Mouse (Mus musculus) hindbrain, embryonic 11.5 days (tissue): ENCODE results near the gene Kbtbd8. TPM values are rescaled to one million over a fixed set of nuclear protein-coding genes. Genes with fewer than 3 reads are reported as not detected.

Source experiments
- ATAC-seq: fragments of 200-750 bp; cut with Nextera tagmentation; 2 replicates; pipeline ENCODE4 v1.8.0; 2017; ENCODE audit warnings: mild to moderate bottlenecking, moderate TSS enrichment, moderate library complexity; ENCODE audit not compliant: low FRiP score
- DNase-seq: peaks from one replicate; pipeline ENCODE4 v3.0.0-alpha.2; 2015; ENCODE audit warnings: low spot score
- H3K27ac ChIP-seq: fragments of 300-500 bp; sonication (generic); 2 replicates; pipeline ENCODE4 v1.5.1; 2014; ENCODE audit warnings: mild to moderate bottlenecking, low read depth, low read length
- H3K27me3 ChIP-seq: fragments of 300-500 bp; sonication (generic); 2 replicates; pipeline ENCODE4 v1.6.1; 2014; ENCODE audit warnings: mild to moderate bottlenecking, low read length, moderate library complexity, mixed read lengths; ENCODE audit not compliant: control insufficient read depth, insufficient read depth
- H3K36me3 ChIP-seq: fragments of 300-500 bp; sonication (generic); 2 replicates; pipeline ENCODE4 v1.6.1; 2014; ENCODE audit warnings: mild to moderate bottlenecking, low read length, moderate library complexity, mixed read lengths; ENCODE audit not compliant: control insufficient read depth, insufficient read depth
- H3K4me1 ChIP-seq: fragments of 300-500 bp; sonication (generic); replicated peaks from 2 replicates; pipeline ENCODE4 v1.6.1; 2014; ENCODE audit warnings: low read length, mixed read lengths; ENCODE audit not compliant: control insufficient read depth, insufficient read depth
- H3K4me2 ChIP-seq: fragments of 300-500 bp; sonication (generic); replicated peaks from 2 replicates; pipeline ENCODE4 v1.6.1; 2014; ENCODE audit warnings: mild to moderate bottlenecking, low read depth, low read length
- H3K4me3 ChIP-seq: fragments of 300-500 bp; sonication (generic); 2 replicates; pipeline ENCODE4 v1.5.1; 2014; ENCODE audit warnings: low read depth, low read length
- H3K9ac ChIP-seq: fragments of 300-500 bp; sonication (generic); 2 replicates; pipeline ENCODE4 v1.6.1; 2014; ENCODE audit warnings: low read depth, low read length
- H3K9me3 ChIP-seq: fragments of 300-500 bp; sonication (generic); 2 replicates; pipeline ENCODE4 v1.6.1; 2016; ENCODE audit warnings: low read length; ENCODE audit not compliant: control insufficient read depth
- WGBS: fragments of 180-500 bp; shearing (Covaris S2); extraction: QIAGEN DNeasy Blood & Tissue Kit; methylation state at CpG from one replicate; pipeline ENCODE4 v1.1.7; 2014; 5-methylcytosine and 5-hydroxymethylcytosine counted together
- polyA plus RNA-seq: library from polyadenylated mRNA; unstranded; fragments of >200 nt; fragmentation: Nextera tagmentation; extraction: Ambion mirVana; gene quantifications from 2 replicates; pipeline ENCODE4 v1.2.1, GENCODE M21; 2014

Gene Kbtbd8
- polyA plus RNA-seq, 1 experiment from 2014 or later = 8.1 TPM

DNA sequence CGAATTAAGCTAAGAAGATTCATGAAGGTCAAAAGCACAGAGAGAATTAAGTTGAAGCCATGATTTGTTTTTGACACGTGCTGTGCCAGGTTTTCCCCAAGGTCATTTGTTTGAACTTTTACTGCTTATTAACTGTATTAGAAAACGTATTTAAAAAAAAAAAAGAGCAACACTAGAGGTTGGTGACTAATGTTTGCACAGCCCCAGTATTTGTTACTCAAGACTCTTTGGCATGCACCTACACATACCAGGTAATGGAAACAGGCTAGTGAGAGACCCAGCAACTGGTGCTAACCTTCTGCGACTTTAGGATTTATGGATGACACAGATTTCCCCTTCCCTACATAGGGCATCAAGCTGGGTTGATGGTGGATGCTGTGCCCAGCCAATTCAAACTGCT lies 46.9 kb downstream of the Kbtbd8 start:
- DNase-seq = no peak
- Histone ChIP-seq H3K27me3 (no peaks in the 10 kb centered on the region), H3K9ac (no peak overlapping the region), H3K9me3 (no peaks in the 10 kb centered on the region), H3K4me2 (no peak overlapping the region), H3K4me1 (no peaks in the 10 kb centered on the region), H3K4me3 (no peak overlapping the region), H3K27ac (no peak overlapping the region), H3K36me3 (no peaks in the 10 kb centered on the region)
- WGBS = 81% methylated on average over 4 of the region's 4 CpGs
- no peak for ATAC-seq

- ATAC-seq (no peak), DNase-seq (no peak)
- Histone ChIP-seq H3K4me2 (no peak overlapping the region), H3K9me3 (no peaks in the 10 kb centered on the region), H3K27me3 (no peaks in the 10 kb centered on the region), H3K9ac (no peak overlapping the region), H3K4me3 (no peak overlapping the region), H3K4me1 (no peaks in the 10 kb centered on the region), H3K27ac (no peak overlapping the region), H3K36me3 (no peaks in the 10 kb centered on the region)
Measured at GRCm38 (mm10) chr6:95165630-95166029, 48.6 kb downstream of the Kbtbd8 start.

DNA sequence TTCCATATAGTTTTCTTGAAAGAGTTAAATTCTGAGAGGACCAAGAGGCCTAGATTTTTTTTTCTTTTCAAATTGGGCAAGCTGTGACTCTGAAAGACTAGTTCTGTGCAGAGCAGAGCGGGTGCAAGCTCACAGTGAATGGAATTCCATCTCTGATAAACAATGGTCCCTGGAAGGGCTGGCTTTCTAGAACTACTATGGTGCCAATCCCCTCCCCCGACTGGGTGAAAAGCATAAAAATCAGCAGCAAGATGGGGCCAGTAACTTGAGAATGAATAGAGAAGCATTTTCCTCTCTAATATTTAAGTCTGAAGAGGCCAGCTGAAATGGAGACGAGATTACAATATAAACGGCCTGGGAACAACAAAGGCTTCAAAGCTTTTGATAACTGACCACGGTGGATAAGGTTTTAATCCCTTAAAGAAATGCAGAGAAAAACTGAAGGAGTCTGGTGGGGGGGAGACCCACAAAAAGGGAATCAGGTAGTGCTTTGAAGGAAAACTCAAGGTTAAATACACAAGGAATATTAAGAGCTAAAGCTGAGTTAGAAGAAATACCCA lies 50.7 kb downstream of the Kbtbd8 start:
- H3K9me3 ChIP-seq = no peaks in the 10 kb centered on the region
- no peaks in the 10 kb centered on the region for H3K36me3 ChIP-seq
- ATAC-seq (0 out of 2 replicates have a peak, but pooled peaks have one; percentile 51), DNase-seq (peak; percentile 35)
- no peaks in the 10 kb centered on the region for H3K4me1 ChIP-seq
- H3K27ac ChIP-seq = no peak overlapping the region
- no peak overlapping the region for H3K9ac ChIP-seq
- H3K27me3 ChIP-seq = no peaks in the 10 kb centered on the region
- WGBS = 14% methylated on average over 5 of the region's 5 CpGs
- H3K4me3 ChIP-seq = no peak overlapping the region
- no peak overlapping the region for H3K4me2 ChIP-seq

DNA sequence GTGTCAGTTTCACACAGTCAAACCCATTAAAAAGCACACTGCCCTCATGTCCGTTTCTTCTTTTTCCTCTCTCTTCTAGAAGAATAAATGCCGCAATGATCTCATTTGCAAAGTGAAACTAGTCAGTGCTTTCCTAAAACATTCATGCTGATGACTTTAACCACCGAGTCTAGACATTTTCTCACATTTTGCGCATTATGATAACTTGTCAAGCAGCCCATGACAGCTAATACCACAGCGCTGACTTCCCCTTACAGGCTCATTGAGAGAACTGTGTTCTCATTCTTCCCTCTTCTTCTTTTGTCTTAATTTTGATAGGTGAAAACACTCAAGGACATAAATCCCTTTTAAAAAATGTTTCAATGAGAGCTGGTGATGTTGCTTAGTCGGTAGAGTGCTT lies 52.4 kb downstream of the Kbtbd8 start:
- 88% methylated on average over 6 of the region's 6 CpGs for WGBS
- H3K4me3 ChIP-seq = no peak overlapping the region

DNA sequence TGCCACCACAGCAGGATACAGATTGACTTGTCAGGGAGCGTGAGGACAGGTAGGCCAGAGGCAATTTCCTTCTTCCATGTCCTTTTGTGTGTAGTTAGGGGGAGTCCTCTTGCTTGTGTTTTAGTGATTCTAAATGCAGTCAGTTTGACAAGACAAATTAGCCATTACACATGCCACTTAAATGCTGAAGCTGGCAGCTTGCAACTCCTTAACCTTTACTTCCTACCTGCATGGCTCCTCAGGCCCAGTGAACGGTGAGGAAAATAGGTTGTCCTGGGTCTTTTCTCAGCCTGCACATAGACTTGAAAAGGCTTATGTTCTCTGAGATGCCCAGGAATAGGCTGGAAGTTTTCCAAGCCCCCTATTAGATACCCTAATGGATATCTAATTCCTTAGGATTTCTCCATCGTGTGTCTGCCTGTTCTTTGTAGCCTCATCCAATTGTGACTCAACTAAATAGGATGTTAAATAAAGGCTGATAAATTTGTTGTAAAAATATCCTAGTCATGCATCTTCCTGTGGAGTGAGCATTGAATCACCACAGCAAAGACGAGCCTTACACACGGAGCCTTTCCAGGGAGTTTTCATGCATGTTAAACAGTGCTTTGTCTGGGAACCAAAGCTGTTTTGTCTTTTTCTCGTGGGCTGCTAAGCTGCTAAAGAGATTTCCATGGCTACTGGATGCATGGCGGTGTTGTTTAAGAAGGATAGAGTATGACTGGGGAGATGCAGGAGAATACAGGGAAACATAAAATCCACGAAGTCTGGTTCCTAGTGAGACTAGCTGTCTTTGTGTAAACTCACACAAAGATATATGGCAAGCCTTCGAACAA lies 57.5 kb downstream of the Kbtbd8 start:
- no peaks in the 10 kb centered on the region for H3K36me3 ChIP-seq
- DNase-seq (peak; percentile 60), ATAC-seq (peak; percentile 84)
- no peak overlapping the region for H3K4me2 ChIP-seq
- H3K27me3 ChIP-seq = no peaks in the 10 kb centered on the region
- H3K4me1 ChIP-seq = peaks cover 4% of the 10 kb centered on the region
- H3K9ac ChIP-seq = no peak overlapping the region
- H3K4me3 ChIP-seq = no peak overlapping the region
- 27% methylated on average over 9 of the region's 9 CpGs for WGBS
- H3K27ac ChIP-seq = peak overlapping the region; percentile 42
- no peaks in the 10 kb centered on the region for H3K9me3 ChIP-seq

More for the DNA sequence above, 52.4 kb downstream of the Kbtbd8 start:
- no peak overlapping the region for H3K4me2 ChIP-seq
- no peak overlapping the region for H3K27ac ChIP-seq
- peaks cover 3% of the 10 kb centered on the region for H3K4me1 ChIP-seq
- ATAC-seq (no peak), DNase-seq (no peak)
- H3K9me3 ChIP-seq = no peaks in the 10 kb centered on the region
- no peak overlapping the region for H3K9ac ChIP-seq
- H3K27me3 ChIP-seq = no peaks in the 10 kb centered on the region
- no peaks in the 10 kb centered on the region for H3K36me3 ChIP-seq

Other genes with a start within 250 kb of the Kbtbd8 start
- gene Gm10234, start 204.9 kb downstream of the Kbtbd8 start, polyA plus RNA-seq = not detected in 2 replicates